Mouse (Mus musculus) kidney, adult 2 months (tissue): ENCODE measurements around the gene Gm14406.
"Not testable (repeated sequence)": the region's sequence is repeated elsewhere in the genome, so short reads cannot be mapped to it uniquely, and the experiment has no call there.

ENCODE experiments used
- CTCF ChIP-seq: fragments of 200-500 bp; conservative IDR thresholded peaks from 2 replicates; pipeline ENCODE4 v1.5.1; 2011; ENCODE audit warnings: low read depth, mild to moderate bottlenecking, control low read depth, low read length, moderate library complexity, mixed read lengths; ENCODE audit not compliant: insufficient read depth, insufficient read length
- POLR2A ChIP-seq: fragments of 200-500 bp; IDR thresholded peaks from one replicate; pipeline ENCODE4 v1.6.1; 2011; ENCODE audit warnings: low read depth, low read length, control low read depth

DNA sequence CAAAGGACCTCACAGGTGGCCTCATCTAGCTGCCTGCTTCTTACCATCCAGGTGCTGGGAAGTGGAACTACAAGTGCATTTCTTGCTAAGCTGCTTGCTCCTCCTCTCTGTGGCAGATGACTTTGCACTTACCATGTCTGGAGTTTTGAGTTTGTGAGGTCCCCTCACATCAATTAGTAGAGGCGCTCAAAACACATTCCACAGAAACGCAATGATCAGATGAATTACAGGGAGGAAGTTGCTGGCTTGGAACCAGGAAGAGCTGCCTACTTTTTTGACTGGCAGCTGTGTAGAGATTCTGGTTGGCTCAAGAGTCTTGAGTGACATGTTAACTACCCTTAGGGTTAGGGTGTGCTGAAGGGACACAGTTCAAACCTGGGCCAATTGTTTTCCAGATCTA lies at the start of gene Gm14406:
- TF ChIP-seq CTCF, POLR2A: not testable (repeated sequence)
